Mouse (Mus musculus): Measurements from ENCODE around the gene Prrt1.
A peak's percentile ranks its signal among the peaks of the same experiment; 100 is the strongest.

Gene Prrt1

DNA sequence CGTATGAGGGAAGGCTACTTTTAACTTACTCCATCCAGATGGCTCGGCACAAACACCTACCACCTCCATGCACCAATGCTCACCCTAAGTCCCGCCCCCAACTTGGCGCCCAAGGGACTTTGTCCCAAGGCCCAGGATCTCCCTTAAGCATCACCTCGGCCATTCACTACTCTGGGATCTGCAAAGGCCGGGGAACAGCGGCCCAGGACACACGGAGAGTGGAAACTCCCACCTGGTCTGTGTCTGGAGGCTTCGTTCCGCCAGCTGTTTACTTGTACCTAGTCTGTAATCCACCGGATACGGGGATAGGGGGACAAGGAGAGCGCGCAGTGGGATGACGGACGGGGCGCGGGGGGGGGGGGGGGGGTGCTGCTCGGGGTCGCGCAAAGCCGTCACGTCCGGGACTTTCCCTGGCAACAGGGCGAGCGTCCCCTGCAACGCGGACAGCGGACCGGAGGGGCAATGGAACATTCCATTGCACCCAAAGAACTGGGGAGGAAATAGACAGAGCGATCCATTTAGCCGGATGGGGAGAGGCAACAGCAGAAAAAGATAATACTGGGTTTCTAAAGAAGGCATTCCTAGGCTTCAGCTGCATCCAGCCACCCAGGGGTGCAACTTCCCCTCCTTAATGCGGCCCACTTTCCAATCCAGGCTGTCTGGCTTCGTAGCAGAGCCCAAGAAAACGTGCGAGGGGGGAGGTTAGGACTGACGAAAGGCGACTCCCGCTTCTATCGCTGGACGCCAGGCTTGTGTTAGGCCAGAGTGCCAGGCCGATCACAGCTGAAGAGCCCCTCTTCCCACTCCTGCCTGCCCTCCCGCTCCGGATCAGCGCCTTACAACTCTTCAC is 2.0 kb upstream of the Prrt1 start:
- no peak for DNase-seq (ENCODE audit: extremely low read depth, low read depth, low spot score)

DNA sequence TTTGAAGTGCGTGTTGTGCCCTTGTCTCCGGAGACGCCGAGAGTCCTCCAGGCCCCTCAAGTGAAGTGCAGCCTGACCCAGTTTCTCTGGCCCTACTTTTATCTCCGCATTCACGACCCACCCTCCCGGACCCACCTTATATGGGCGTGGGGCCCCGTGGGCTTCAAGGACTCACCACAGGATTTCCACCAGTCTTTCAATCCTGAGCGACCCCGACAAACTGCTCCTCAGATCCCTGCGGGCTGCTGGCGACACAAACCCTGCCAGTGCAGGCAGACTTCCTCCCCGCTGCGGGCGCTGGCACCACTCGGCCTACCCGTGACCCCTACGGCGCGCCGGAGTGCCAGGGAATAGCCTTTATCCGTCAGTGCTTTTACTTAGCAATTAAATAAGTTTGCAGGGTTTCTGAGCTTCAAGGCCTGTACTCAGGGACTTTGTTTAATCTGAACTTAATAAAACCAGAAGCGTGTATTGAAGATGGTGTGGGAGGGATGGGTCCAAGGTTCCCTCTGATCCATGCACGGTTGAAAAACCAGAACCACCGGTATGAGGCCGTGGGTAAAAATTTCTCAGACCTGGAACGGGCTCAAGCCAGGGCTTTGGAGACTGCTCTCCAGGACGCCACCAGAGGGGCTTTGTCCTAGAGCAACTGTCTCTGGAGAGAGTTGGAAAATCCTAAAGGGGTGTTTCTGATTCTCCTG is 1.2 kb upstream of the Prrt1 start, which contains the start of gene Ppt2:
Ppt2 (minus strand) TSS at position 568 of the 701 bp plus-strand sequence.
- no peak for DNase-seq (ENCODE audit: extremely low read depth, low read depth, low spot score)

DNA sequence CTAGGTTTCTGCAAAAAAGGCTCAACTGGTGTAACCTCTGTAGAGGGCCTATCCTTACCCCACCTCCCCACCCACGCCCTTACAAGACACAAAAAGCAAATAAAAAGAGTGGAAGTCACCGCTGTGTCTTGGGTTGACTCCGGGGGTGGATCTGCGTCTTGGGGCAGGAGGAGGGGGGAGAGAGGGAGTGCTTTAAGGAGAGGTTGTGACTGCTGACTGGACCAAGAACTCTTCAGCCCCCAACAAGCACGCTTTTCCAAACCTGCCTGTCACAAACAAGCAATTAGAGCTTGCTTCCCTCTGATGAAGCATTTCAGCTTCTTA is 727 bp upstream of the Prrt1 start:
- DNase-seq (ENCODE audit: extremely low read depth, low read depth, low spot score): no peak

DNA sequence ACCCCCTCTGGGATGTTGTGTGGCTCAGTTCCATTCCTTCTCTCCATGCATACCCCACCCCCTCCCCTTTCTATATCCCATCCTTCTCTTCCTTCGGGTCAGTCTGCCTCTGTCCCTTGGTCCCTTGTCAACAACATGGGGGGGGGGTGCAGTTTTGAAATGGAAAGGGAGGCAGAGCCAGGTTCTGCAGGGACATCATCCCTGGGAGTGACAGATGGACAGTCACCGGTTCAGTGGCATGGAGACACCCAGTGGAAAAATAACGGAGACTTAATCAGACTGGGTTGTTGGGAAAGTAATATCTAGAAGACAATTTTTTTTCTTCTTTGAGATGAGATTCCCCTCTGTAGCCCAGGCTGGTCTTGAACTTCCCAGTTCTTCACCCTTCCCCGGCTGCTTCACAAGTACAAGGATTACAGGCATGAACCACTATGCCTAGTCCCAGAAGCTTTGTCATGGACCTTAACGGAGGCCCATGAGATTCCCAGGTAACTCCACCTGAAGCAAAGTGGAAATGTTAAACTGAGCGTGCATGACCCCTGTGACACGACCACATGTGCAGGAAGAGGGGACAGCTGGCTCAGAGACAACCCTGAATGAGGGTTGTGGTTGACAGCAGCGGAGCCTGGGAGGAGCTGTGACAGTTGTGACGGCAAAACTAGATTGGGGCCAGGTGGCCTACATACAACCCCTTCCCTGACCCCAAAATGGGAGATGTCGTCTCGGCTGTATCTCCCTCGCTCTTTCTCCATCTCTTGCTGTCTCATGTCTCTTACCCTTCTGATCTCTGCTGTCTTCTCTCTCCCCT is 667 bp downstream of the Prrt1 start:
- DNase-seq (ENCODE audit: extremely low read depth, low read depth, low spot score): no peak

DNA sequence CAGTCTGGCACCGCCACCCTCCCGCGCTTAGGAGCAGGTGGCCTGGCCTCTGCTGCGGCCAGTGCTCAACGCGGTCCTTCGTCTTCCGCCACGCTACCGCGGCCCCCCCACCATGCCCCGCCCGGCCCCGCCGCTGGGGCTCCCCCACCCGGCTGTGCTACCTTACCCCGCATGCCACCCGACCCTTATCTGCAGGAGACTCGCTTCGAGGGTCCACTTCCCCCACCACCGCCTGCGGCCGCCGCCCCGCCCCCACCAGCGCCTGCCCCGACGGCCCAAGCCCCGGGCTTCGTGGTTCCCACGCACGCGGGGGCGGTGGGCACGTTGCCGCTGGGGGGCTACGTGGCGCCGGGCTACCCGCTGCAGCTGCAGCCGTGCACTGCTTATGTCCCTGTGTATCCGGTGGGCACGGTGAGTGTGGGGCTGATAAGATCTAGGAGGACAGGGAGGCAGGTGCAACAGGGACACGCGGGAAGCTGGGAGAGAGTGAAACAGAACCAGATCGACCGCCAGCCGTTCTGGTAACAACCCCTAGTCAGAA is 1.5 kb downstream of the Prrt1 start:
- DNase-seq (ENCODE audit: extremely low read depth, low read depth, low spot score): no peak

GRCm38 (mm10) chr17:34631647-34632046 is 2.3 kb downstream of the Prrt1 start:
- no peak for DNase-seq (ENCODE audit: extremely low read depth, low read depth, low spot score)

- no peak for DNase-seq (ENCODE audit: extremely low read depth, low read depth, low spot score)
These were observed 2.9 kb downstream of the Prrt1 start for GRCm38 (mm10) chr17:34632261-34632691.

DNA sequence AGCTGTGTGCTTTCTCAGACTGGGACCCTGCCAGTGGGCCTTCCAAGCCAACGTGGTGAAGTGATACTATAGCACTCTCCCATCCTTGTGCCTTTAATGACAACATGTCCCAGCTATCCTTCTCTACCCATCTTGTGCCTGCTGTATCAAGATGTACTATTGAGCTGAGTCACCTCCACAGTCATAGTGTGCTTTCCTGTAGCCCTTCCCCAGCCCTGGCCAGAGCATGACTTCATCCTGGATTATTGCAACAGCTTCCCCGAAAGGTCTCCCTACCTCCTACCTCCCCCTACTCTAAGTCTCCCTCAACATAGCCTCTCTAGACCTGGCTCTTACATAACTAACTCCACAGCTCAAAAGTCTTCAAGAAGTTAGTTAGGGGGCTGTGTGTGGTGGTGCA is 6.3 kb downstream of the Prrt1 start:
- DNase-seq (ENCODE audit: extremely low read depth, low read depth, low spot score): no peak

GRCm38 (mm10) chr17:34637459-34637858 is 8.1 kb downstream of the Prrt1 start:
- DNase-seq (ENCODE audit: extremely low read depth, low read depth, low spot score): no peak

- no peak for DNase-seq (ENCODE audit: extremely low read depth, low read depth, low spot score)
These were observed 10.3 kb downstream of the Prrt1 start for GRCm38 (mm10) chr17:34639461-34640255.

GRCm38 (mm10) chr17:34640778-34641601 is 11.7 kb downstream of the Prrt1 start:
- DNase-seq (ENCODE audit: extremely low read depth, low read depth, low spot score): no peak

DNA sequence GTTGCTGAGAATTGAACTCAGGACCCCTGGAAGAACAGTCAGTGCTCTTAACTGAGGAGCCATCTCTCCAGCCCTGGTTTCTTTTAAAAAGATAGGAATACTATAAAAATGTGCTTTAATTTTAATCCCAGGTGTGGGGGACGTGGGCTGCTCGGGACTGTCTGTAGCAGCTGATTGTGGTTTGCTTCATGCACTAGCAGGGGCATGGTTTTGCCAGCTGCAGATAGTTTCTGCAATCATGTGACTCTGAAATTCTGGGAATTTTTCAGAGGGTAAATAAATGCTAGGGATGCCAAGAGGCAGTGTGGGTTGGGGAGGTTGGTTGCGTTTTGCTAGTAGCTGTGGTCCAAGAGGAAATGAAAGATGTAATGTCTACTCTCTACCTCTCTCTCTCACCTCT is 12.6 kb downstream of the Prrt1 start:
- DNase-seq (ENCODE audit: extremely low read depth, low read depth, low spot score): no peak

DNA sequence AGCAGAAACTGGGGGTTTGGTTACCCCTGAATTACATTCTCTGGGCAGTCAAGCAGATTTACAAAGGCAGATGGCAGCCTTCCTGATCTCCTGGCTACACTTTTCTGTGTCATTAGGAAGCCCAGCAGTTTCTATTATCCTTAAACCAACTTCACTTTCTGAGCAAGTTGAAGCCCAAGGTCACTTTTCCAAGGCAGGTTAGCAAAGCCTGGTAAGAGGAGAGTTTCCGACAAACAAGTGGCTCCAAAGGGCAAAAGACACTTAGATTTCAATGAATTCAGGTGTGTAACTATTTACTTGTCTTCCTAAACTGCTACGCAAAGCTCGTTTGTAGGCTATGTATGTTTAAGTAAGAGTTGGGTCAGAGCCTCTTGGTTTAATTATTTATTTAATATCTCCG is 14.0 kb downstream of the Prrt1 start:
- no peak for DNase-seq (ENCODE audit: extremely low read depth, low read depth, low spot score)

DNA sequence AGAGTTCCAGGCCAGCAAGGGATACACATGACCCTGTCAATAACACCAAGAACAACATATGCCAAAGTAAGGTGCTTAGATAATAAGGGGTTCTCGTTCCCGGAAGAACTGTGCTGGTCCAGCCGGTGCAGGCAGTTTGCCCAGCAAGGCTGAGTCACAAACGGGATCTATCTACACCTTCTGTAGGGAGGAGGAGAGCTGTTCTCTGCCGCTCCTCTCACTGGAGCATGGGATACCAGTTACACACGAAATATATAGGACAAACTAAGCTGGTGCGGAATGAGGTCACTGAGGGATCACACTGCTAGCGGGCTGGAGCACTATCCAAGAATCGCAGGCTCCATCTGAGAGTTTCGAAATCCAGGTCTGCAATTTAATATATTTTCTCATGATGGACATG is 14.6 kb downstream of the Prrt1 start:
- DNase-seq (ENCODE audit: extremely low read depth, low read depth, low spot score): no peak

- DNase-seq (ENCODE audit: extremely low read depth, low read depth, low spot score): no peak
These were observed 15.3 kb downstream of the Prrt1 start, which contains the start of gene Fkbpl for GRCm38 (mm10) chr17:34644608-34645007. Fkbpl (plus strand) TSS chr17:34644764.

DNA sequence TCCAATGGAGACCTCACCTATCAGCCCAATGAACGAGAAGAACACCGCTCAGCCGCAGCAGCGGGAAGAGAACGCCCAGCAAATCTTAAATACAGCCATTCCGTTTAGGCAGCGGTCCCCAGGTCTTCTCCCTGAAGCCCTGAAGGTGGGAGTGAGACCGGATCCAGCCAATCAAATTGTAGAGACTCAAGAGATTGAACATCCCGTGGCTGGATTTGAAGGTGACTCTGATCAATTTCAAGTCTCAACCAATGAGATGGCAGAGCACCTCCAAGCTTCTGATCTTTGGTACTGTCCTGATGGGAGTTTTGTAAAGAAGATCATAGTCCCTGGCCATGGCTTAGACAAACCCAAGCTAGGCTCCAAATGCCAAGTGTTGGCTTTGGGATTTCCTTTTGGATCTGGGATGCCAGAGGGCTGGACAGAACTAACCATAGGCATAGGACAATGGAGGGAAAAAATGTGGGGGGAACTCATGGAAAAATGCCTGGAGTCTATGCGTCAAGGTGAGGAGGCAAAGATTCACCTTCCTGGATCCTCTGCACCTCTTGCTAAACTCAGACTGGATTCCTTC is 16.0 kb downstream of the Prrt1 start:
- DNase-seq (ENCODE audit: extremely low read depth, low read depth, low spot score): no peak

- DNase-seq (ENCODE audit: extremely low read depth, low read depth, low spot score): no peak
These were observed 16.6 kb downstream of the Prrt1 start for GRCm38 (mm10) chr17:34645831-34646511.

GRCm38 (mm10) chr17:34646906-34647787 is 17.8 kb downstream of the Prrt1 start, which contains the start of gene Atf6b:
Atf6b (plus strand) TSS chr17:34647146.
- DNase-seq (ENCODE audit: extremely low read depth, low read depth, low spot score): peak; percentile 86
